Mouse (Mus musculus): ENCODE data around the gene Slc6a13. TPM values are rescaled to one million over a fixed set of nuclear protein-coding genes. Genes with fewer than 3 reads are reported as not detected.

Gene Slc6a13
- polyA plus RNA-seq, 1 experiment from 2014 or later = 33.1 TPM

DNA sequence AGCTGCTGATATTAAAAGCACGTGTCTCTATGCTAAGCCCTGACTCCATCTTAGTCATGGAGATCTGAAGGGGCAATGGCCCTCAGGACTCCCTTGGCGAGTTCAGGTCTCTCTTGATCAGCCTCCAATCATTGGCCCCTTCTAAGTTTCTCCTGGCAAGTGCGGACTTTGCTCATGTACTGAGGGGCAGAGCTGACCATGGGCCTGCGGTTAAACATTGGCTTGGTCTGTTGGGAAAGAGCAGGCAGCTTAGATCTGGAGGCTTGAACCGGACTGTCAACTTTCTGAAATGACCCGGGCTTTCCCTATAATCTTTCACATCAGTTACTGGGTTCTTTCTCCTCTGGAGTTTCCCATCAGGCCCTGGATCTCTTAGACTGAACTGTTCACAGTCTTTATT lies 11.0 kb downstream of the Slc6a13 start:
- Histone ChIP-seq H3K9me3 (ENCODE audit: control insufficient read depth, low read length) (no peaks in the 10 kb centered on the region), H3K9ac (replicated peaks; ENCODE audit: low read length) (no peak overlapping the region), H3K4me3 (replicated peaks; ENCODE audit: low read depth, low read length) (no peak overlapping the region), H3K4me1 (ENCODE audit: control insufficient read depth, insufficient read depth, low read length) (no peaks in the 10 kb centered on the region), H3K27ac (replicated peaks; ENCODE audit: low read depth, low read length) (no peak overlapping the region), H3K36me3 (ENCODE audit: control insufficient read depth, insufficient read depth, low read length) (no peaks in the 10 kb centered on the region), H3K27me3 (ENCODE audit: control insufficient read depth, insufficient read depth, low read length) (no peaks in the 10 kb centered on the region), H3K4me2 (ENCODE audit: low read length) (no peak overlapping the region)
- ATAC-seq (ENCODE audit: low FRiP score, low TSS enrichment) = no peak
- WGBS = 93% methylated on average over 6 of the region's 6 CpGs
- DNase-seq = no peak

DNA sequence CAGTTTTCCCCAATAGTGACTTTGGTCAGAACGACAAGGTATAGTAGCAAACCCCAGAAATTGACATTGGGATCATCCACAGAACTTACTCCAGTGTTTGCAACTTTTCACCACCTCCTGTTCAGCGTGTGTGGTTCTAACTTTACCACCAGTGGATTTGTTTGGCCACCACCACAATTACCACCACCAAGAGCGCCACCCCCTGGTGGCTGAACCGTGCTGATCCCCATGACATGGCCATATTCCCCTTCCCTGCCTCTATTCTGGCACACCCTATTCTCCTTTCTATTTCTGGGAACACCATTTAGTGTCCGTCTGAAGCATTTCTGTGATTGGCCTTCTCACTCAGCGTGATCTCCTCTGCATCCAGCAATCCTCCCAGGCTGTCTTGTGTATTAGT lies 19.1 kb downstream of the Slc6a13 start:
- no peaks in the 10 kb centered on the region for H3K9me3 ChIP-seq (ENCODE audit: control insufficient read depth, low read length)
- WGBS = 66% methylated on average over 6 of the region's 6 CpGs
- no peak for DNase-seq
- H3K27ac ChIP-seq (replicated peaks; ENCODE audit: low read depth, low read length) = no peak overlapping the region
- H3K27me3 ChIP-seq (ENCODE audit: control insufficient read depth, insufficient read depth, low read length) = no peaks in the 10 kb centered on the region
- H3K9ac ChIP-seq (replicated peaks; ENCODE audit: low read length) = no peak overlapping the region
- no peak for ATAC-seq (ENCODE audit: low FRiP score, low TSS enrichment)
- H3K4me1 ChIP-seq (ENCODE audit: control insufficient read depth, insufficient read depth, low read length) = no peaks in the 10 kb centered on the region
- no peaks in the 10 kb centered on the region for H3K36me3 ChIP-seq (ENCODE audit: control insufficient read depth, insufficient read depth, low read length)
- no peak overlapping the region for H3K4me2 ChIP-seq (ENCODE audit: low read length)
- H3K4me3 ChIP-seq (replicated peaks; ENCODE audit: low read depth, low read length) = no peak overlapping the region

DNA sequence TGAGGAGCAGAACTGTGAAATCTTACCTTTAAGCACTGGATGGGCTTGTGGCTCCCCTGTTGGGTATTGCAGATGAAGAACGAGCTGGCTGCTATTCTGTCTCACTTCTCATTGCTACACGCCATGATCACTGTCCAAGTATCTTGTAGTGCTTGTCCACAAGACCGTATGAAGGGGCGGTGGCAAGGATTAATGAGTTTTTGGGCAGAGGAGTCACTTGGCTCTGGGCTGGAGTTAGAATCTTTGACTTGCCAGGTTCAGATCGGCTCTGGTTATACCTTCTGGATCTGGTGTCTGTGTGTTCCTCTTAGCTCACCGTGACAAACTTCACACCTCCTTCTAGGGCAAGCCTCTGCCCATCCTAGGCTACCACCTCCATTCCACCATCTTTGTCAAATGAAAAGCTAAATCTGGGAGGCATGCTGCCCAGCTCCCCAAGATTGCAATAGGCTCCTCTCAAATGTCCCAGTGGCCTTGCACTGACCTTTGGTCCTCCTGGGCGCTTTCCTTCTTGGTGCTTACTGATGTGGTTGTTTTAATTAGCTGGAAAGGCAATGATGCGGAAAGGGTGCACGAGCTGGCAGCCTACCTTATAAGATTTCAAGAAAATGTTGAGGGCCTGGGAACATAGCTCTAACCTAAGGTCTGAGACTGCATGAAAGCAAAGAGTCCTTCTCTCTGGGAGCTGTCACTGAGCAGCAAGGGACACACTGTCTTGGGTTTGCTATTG lies 22.5 kb downstream of the Slc6a13 start:
- Histone ChIP-seq H3K4me2 (ENCODE audit: low read length) (no peak overlapping the region), H3K9me3 (ENCODE audit: control insufficient read depth, low read length) (no peaks in the 10 kb centered on the region), H3K4me1 (ENCODE audit: control insufficient read depth, insufficient read depth, low read length) (no peaks in the 10 kb centered on the region), H3K36me3 (ENCODE audit: control insufficient read depth, insufficient read depth, low read length) (no peaks in the 10 kb centered on the region), H3K27me3 (ENCODE audit: control insufficient read depth, insufficient read depth, low read length) (no peaks in the 10 kb centered on the region), H3K4me3 (replicated peaks; ENCODE audit: low read depth, low read length) (no peak overlapping the region), H3K9ac (replicated peaks; ENCODE audit: low read length) (no peak overlapping the region), H3K27ac (replicated peaks; ENCODE audit: low read depth, low read length) (no peak overlapping the region)
- WGBS = 81% methylated on average over 9 of the region's 9 CpGs
- DNase-seq (no peak), ATAC-seq (ENCODE audit: low FRiP score, low TSS enrichment) (no peak)

DNA sequence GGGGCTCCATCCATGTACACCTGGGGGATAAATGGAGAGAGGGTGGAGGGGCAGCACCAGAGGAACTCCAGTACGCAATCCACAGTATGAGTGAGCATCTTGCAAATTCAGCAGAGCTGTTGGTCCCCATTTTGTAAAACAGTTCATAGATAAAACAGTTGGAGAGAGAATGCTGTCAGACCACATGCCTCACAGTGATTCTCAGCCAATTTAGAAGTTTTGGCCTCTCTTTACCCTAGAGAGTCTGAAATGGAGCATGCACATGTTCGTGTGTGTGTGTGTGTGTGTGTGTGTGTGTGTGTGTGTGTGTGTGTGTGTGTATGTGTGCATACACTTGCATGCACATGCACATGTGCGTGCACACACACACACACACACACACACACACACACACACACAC lies 25.3 kb downstream of the Slc6a13 start:
- Histone ChIP-seq H3K4me1 (ENCODE audit: control insufficient read depth, insufficient read depth, low read length) (peaks cover 5% of the 10 kb centered on the region), H3K4me3 (replicated peaks; ENCODE audit: low read depth, low read length) (no peak overlapping the region), H3K36me3 (ENCODE audit: control insufficient read depth, insufficient read depth, low read length) (no peaks in the 10 kb centered on the region), H3K27ac (replicated peaks; ENCODE audit: low read depth, low read length) (no peak overlapping the region), H3K4me2 (ENCODE audit: low read length) (no peak overlapping the region), H3K9ac (replicated peaks; ENCODE audit: low read length) (no peak overlapping the region), H3K27me3 (ENCODE audit: control insufficient read depth, insufficient read depth, low read length) (no peaks in the 10 kb centered on the region), H3K9me3 (ENCODE audit: control insufficient read depth, low read length) (no peaks in the 10 kb centered on the region)
- DNase-seq (no peak), ATAC-seq (ENCODE audit: low FRiP score, low TSS enrichment) (no peak)
- 87% methylated on average over 3 of the region's 3 CpGs for WGBS

DNA sequence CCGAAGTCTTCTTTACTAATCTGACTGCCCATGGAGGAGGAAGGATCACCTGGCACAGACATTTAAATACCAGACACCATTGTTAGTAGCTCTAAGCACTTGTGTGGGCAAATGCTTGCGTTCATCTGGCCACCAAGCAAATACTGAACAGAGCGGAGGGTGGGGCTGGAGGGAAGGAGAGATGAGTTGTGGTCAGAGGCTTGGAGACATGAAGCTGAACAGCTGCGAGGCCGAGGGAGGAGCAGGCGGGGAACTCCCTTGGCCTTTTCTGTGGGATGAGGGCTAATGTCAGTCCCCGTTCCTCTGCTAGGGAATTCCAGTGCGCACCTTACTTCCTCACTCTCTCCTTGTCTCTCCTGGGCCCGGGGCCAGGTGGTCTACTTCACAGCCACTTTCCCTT lies 25.7 kb downstream of the Slc6a13 start:
- no peak for ATAC-seq (ENCODE audit: low FRiP score, low TSS enrichment)
- Histone ChIP-seq H3K36me3 (ENCODE audit: control insufficient read depth, insufficient read depth, low read length) (no peaks in the 10 kb centered on the region), H3K4me2 (ENCODE audit: low read length) (no peak overlapping the region), H3K9me3 (ENCODE audit: control insufficient read depth, low read length) (no peaks in the 10 kb centered on the region), H3K27me3 (ENCODE audit: control insufficient read depth, insufficient read depth, low read length) (no peaks in the 10 kb centered on the region), H3K27ac (replicated peaks; ENCODE audit: low read depth, low read length) (no peak overlapping the region), H3K4me1 (ENCODE audit: control insufficient read depth, insufficient read depth, low read length) (peaks cover 5% of the 10 kb centered on the region), H3K4me3 (replicated peaks; ENCODE audit: low read depth, low read length) (no peak overlapping the region), H3K9ac (replicated peaks; ENCODE audit: low read length) (no peak overlapping the region)
- 83% methylated on average over 9 of the region's 9 CpGs for WGBS
- no peak for DNase-seq

DNA sequence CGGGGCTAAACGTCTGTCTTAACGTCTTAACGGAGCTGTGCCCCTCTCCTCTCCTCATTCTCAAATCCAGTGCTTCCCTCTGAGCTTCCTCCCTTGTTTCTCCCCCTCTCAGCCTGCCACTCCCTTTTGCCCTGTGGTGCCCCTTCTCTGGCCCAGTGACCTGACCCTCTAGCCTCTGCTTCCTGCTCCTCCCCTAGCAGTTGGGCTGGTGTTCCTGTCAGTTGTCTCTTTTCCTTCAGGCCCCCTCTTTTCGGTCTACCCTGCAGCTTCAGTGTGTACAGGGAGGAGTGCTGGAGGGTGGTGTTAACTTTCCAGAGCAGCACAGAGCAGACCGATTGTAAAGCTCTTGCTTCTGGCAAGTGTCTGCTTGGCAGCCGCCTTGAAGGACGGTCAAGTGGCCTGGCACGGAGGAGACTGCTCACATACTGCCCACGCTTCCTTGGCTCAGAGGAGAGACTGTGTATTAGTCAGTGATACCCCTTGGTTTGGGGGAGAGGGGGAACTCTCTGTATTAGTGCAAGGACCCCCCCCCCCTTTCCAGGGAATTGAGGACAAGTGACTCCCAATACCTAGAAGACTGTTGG lies 26.6 kb downstream of the Slc6a13 start:
- H3K4me2 ChIP-seq (ENCODE audit: low read length) = no peak overlapping the region
- H3K4me3 ChIP-seq (replicated peaks; ENCODE audit: low read depth, low read length) = no peak overlapping the region
- H3K27me3 ChIP-seq (ENCODE audit: control insufficient read depth, insufficient read depth, low read length) = no peaks in the 10 kb centered on the region
- peaks cover 5% of the 10 kb centered on the region for H3K4me1 ChIP-seq (ENCODE audit: control insufficient read depth, insufficient read depth, low read length)
- no peak overlapping the region for H3K27ac ChIP-seq (replicated peaks; ENCODE audit: low read depth, low read length)
- ATAC-seq (ENCODE audit: low FRiP score, low TSS enrichment) = no peak
- 78% methylated on average over 10 of the region's 10 CpGs for WGBS
- H3K9ac ChIP-seq (replicated peaks; ENCODE audit: low read length) = no peak overlapping the region
- H3K36me3 ChIP-seq (ENCODE audit: control insufficient read depth, insufficient read depth, low read length) = no peaks in the 10 kb centered on the region
- H3K9me3 ChIP-seq (ENCODE audit: control insufficient read depth, low read length) = no peaks in the 10 kb centered on the region
- DNase-seq = no peak

DNA sequence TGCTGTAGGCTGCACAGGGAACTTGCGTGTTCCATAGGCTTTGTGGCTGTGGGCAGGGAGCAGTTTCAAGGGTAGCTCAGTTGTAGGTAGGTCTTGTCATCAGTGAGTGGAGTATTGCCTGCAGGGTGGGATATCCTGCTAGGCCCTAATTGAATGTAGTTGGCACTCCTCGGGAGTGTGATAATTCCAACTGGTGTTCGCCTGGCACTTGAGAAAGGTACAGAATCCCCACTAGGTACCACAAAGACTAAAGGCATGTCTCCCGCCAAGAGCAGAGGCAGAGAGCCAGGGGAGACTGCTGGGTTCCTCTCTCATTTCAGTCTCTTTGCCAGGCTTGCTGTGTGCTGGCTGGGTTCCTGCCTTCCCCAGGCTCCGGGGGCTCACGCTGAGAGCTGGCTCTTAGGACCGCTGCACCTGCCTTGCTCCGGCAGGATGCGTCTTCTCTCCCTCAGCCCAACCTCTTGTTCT lies 28.4 kb downstream of the Slc6a13 start:
- no peaks in the 10 kb centered on the region for H3K36me3 ChIP-seq (ENCODE audit: control insufficient read depth, insufficient read depth, low read length)
- ATAC-seq (ENCODE audit: low FRiP score, low TSS enrichment) (no peak), DNase-seq (peak; percentile 26)
- no peak overlapping the region for H3K4me2 ChIP-seq (ENCODE audit: low read length)
- no peak overlapping the region for H3K4me3 ChIP-seq (replicated peaks; ENCODE audit: low read depth, low read length)
- 53% methylated on average over 9 of the region's 9 CpGs for WGBS
- H3K27me3 ChIP-seq (ENCODE audit: control insufficient read depth, insufficient read depth, low read length) = no peaks in the 10 kb centered on the region
- H3K27ac ChIP-seq (replicated peaks; ENCODE audit: low read depth, low read length) = no peak overlapping the region
- H3K9ac ChIP-seq (replicated peaks; ENCODE audit: low read length) = no peak overlapping the region
- peaks cover 5% of the 10 kb centered on the region for H3K4me1 ChIP-seq (ENCODE audit: control insufficient read depth, insufficient read depth, low read length)
- H3K9me3 ChIP-seq (ENCODE audit: control insufficient read depth, low read length) = no peaks in the 10 kb centered on the region

DNA sequence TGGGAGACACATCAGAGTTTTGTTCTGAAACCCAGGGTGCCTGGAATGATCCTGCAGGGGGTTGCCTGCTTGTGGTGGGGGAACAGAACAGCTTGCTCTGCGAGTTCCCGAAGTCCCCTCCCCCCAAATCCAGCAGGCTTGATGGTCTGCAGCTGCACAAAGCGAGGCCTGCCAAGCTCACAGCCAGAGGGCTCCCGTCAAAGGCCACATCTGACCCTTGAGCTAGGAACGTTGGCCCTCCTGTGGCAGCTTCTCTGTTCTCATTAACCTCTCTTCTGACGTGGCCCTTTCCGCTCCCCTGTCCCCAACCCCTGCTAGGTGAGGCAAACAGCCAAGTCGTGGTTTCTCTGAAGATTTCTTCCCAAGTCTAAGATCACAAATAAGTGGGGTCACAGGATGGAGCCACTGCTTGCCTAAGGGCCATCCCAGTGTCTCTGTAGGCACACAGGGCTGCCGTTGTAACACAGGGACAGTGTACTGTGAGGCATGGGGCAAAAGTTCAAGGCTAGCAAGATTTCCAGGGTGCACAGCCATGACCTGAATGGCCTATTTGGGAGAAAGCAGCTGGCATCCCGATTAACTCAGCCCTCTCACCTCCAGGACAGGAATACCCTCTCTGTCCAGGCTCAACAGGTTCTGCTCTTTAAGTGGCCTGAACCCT lies 30.0 kb downstream of the Slc6a13 start:
- no peak overlapping the region for H3K27ac ChIP-seq (replicated peaks; ENCODE audit: low read depth, low read length)
- ATAC-seq (ENCODE audit: low FRiP score, low TSS enrichment) (no peak), DNase-seq (peak; percentile 51)
- H3K9me3 ChIP-seq (ENCODE audit: control insufficient read depth, low read length) = no peaks in the 10 kb centered on the region
- peaks cover 5% of the 10 kb centered on the region for H3K4me1 ChIP-seq (ENCODE audit: control insufficient read depth, insufficient read depth, low read length)
- no peak overlapping the region for H3K4me3 ChIP-seq (replicated peaks; ENCODE audit: low read depth, low read length)
- 9% methylated on average over 10 of the region's 10 CpGs for WGBS
- no peak overlapping the region for H3K9ac ChIP-seq (replicated peaks; ENCODE audit: low read length)
- no peak overlapping the region for H3K4me2 ChIP-seq (ENCODE audit: low read length)
- H3K27me3 ChIP-seq (ENCODE audit: control insufficient read depth, insufficient read depth, low read length) = no peaks in the 10 kb centered on the region
- no peaks in the 10 kb centered on the region for H3K36me3 ChIP-seq (ENCODE audit: control insufficient read depth, insufficient read depth, low read length)

DNA sequence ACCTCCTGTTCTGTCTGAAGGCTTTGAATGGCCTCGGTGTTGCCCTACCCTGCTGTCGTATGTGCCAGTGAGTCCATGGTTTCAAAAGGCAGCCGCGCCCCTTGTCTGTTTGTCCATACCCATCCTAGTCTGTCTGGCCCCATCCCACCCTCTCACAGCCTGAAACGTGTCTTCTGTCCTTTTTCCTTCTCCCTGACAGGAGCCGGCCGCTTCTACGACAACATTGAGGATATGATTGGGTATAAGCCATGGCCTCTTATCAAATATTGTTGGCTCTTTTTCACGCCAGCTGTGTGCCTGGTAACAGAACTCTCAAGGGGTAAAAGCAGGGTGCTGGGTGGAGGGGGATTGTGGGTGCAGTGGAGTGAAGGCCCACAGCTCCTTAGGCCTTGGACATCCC lies 35.8 kb downstream of the Slc6a13 start:
- H3K27me3 ChIP-seq (ENCODE audit: control insufficient read depth, insufficient read depth, low read length) = no peaks in the 10 kb centered on the region
- no peak overlapping the region for H3K27ac ChIP-seq (replicated peaks; ENCODE audit: low read depth, low read length)
- H3K9ac ChIP-seq (replicated peaks; ENCODE audit: low read length) = no peak overlapping the region
- no peak for DNase-seq
- 94% methylated on average over 9 of the region's 9 CpGs for WGBS
- no peaks in the 10 kb centered on the region for H3K9me3 ChIP-seq (ENCODE audit: control insufficient read depth, low read length)
- no peak for ATAC-seq (ENCODE audit: low FRiP score, low TSS enrichment)
- no peaks in the 10 kb centered on the region for H3K36me3 ChIP-seq (ENCODE audit: control insufficient read depth, insufficient read depth, low read length)
- H3K4me2 ChIP-seq (ENCODE audit: low read length) = no peak overlapping the region
- no peak overlapping the region for H3K4me3 ChIP-seq (replicated peaks; ENCODE audit: low read depth, low read length)
- no peaks in the 10 kb centered on the region for H3K4me1 ChIP-seq (ENCODE audit: control insufficient read depth, insufficient read depth, low read length)
